Mouse (Mus musculus): ENCODE results near the gene Gys1. TPM values are rescaled to one million over a fixed set of nuclear protein-coding genes. Genes with fewer than 3 reads are reported as not detected.
A peak's percentile ranks its signal among the peaks of the same experiment; 100 is the strongest.
"Not testable (repeated sequence)": the region's sequence is repeated elsewhere in the genome, so short reads cannot be mapped to it uniquely, and the experiment has no call there.

The Gys1 gene
- polyA plus RNA-seq, 1 experiment from 2014 or later, result 39.6 TPM

DNA sequence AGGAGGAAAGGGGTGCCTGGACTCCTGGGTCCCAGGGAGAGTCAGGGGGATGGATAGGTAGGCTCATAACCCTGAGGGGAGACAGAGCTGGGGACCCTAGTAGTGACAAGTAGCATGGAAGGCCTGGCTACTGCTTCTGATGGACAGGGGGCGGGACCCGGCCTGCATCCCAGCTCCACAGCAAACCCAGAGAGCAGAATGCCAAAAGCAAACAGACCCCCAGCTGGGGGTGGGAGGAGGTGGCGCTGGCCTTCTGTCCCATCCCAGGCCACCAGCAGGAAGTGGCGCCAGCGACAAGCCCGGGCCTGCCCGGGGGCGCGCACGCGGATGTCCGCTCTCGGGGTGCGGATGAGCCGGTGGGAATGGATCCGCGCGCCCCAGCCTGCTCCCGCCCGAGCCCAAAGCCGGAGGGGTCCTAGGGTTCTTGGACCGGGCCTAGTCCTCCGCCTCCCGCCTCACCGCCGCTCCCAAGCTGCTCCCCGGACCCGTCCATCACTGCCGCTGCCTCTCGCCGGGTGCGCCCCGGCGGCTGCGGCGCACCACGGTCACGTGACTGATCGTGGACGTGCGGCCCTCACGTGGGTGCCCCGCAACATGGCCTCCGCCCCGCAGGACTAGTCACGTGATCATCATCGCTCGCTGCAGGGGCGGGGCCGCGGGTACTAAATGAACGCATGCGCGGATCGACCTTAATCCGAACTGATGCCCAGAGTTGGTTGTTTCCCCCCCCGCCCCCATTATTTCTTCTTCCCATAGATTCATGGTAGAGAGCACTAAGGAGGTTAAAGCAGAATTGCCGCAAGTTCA is 31.8 kb downstream of the Gys1 start, which contains the start of gene Bax:
TSS of gene Bax (minus strand) at position 616 of the 807 bp plus-strand sequence.
- peak within 1 kb of the TSS; percentile 91 for H3K4me3 ChIP-seq
- no peaks in the 10 kb centered on the region for H3K9me3 ChIP-seq
- no peaks in the 10 kb centered on the region for H3K27me3 ChIP-seq
- H3K36me3 ChIP-seq, result peaks cover 37% of the 10 kb centered on the region
- peak within 1 kb of the TSS; percentile 91 for H3K9ac ChIP-seq
- 0% methylated on average over 58 of the region's 58 CpGs for WGBS
- H3K4me1 ChIP-seq, result peaks cover 21% of the 10 kb centered on the region
- peak within 1 kb of the TSS; percentile 94 for H3K4me2 ChIP-seq
- ATAC-seq (ENCODE audit: insufficient number of reproducible peaks, insufficient read depth, low FRiP score, low TSS enrichment, low read depth), result peak; percentile 71
- H3K27ac ChIP-seq, result peak within 1 kb of the TSS; percentile 28; the same call in 1 of the 2 replicates

DNA sequence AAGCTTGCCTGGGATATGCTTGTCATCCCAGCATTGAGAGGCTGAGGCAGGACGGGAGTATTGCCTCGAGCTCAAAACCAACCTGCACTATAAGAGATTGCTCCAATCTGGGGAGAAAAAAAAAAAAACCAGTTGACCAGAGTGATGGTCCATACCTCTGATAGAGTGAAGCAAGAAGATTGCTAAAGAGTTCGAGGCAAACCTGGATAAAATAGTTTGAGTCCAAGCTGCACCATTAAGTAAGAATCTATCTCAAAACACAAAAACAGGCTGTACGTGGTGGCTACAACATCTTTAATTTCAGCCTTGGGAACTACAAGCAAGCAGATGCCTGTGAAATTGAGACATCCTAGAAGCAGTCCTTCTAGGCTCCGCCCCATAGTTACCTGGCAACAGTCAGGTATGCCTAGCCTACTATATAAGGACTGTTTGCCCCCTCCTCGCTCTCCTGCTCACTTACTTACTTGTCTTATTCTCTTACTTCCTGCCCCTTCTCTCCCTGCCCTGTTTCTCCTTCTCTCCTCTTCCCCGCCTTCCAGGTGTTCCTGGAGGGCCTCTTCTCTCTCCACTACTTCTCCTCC is 32.5 kb downstream of the Gys1 start:
- Histone ChIP-seq H3K9me3 (no peaks in the 10 kb centered on the region), H3K36me3 (peaks cover 32% of the 10 kb centered on the region), H3K27me3 (no peaks in the 10 kb centered on the region), H3K4me2 (peak overlapping the region; percentile 94), H3K4me3 (peak overlapping the region; percentile 91), H3K27ac (no peak overlapping the region; the same call in 1 of the 2 replicates), H3K9ac (peak overlapping the region; percentile 54; the same call in 1 of the 2 replicates), H3K4me1 (peaks cover 17% of the 10 kb centered on the region)
- WGBS, result 27% methylated on average over 7 of the region's 7 CpGs
- ATAC-seq (ENCODE audit: insufficient number of reproducible peaks, insufficient read depth, low FRiP score, low TSS enrichment, low read depth), result peak; percentile 2; the same call in 1 of the 2 replicates

DNA sequence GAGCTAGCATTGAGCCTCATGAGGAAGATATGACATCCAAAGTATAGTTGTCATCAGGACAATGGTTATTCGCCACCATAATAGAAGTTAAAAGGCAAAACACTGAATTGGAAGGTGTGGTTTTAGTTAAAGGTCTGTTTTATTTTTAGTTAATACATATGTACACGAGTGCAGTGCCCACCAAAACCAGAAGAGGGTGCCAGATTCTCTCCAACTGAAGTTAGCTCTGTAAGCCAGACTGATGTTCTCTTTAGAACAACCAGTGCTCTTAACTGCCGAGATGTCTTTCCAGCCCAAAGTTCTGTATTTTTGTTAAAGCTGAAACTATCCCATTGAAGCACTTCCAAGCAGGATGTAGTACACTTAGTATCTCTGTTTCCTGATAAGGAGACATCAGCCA is 36.2 kb downstream of the Gys1 start:
- Histone ChIP-seq H3K4me1 (peaks cover 8% of the 10 kb centered on the region), H3K36me3 (no peaks in the 10 kb centered on the region), H3K4me2 (no peak overlapping the region), H3K9me3 (no peaks in the 10 kb centered on the region), H3K27ac (no peak overlapping the region), H3K4me3 (no peak overlapping the region), H3K27me3 (no peaks in the 10 kb centered on the region), H3K9ac (no peak overlapping the region)
- no peak for ATAC-seq (ENCODE audit: insufficient number of reproducible peaks, insufficient read depth, low FRiP score, low TSS enrichment, low read depth)
- WGBS, result 5% methylated on average over 3 of the region's 3 CpGs

DNA sequence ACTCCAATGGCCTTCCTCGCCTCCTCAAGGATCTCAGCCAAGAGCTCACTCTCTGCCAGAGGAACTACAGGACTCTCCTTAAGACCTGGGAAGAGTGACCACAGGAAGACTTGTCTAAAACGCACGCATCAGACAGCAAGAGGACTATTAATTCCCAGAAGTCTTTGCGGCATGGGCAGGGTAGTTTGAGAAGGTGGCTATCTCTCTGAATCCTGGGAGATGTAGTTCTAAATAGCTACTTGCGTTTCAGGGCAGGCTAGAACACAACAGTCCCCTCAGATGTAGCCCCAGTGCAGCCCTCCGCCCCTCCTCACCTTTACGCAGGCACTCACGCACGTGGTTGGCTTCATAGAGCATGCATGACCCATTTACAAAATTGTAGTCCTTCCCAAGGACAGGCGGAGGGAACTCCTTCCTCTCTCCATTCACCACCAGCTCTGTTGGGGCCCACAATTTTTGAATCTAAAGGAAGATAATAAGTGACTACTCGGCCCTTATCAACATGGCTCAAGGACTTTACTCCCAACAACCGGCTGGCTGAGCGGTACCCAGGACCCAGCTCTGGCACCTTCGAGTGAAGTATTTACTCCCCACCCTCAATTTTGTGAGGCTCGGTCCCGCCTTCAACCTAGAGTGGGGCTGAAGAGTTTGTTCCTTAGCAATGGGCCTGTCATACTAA is 40.8 kb downstream of the Gys1 start:
- ATAC-seq (ENCODE audit: insufficient number of reproducible peaks, insufficient read depth, low FRiP score, low TSS enrichment, low read depth), result no peak
- Histone ChIP-seq H3K9me3 (no peaks in the 10 kb centered on the region), H3K4me3 (peak overlapping the region; percentile 30), H3K27me3 (no peaks in the 10 kb centered on the region), H3K36me3 (no peaks in the 10 kb centered on the region), H3K9ac (peak overlapping the region; percentile 60), H3K27ac (no peak overlapping the region), H3K4me2 (peak overlapping the region; percentile 53), H3K4me1 (0 out of 2 replicates have a peak, but pooled peaks cover 3% of the 10 kb centered on the region)
- WGBS, result 64% methylated on average over 16 of the region's 16 CpGs

DNA sequence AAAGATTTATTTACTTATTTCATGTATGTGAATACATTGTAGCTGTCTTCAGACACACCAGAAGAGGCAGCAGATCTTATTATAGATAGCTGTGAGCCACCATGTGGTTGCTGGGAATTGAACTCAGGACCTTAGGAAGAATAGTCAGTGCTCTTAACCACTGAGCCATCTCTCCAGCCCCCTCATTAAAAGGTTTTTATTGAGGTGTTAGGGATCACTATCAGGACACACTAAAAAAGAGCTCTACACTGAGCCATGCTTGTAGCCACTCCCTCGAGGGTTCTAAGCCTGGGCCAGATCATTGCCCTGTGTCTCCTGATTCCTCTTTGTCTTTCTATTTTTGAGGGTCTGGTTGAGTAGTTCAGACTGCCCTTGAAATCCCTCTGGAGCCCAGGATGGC is 41.8 kb downstream of the Gys1 start:
- no peak for ATAC-seq (ENCODE audit: insufficient number of reproducible peaks, insufficient read depth, low FRiP score, low TSS enrichment, low read depth)
- no peaks in the 10 kb centered on the region for H3K9me3 ChIP-seq
- H3K27me3 ChIP-seq, result no peaks in the 10 kb centered on the region
- H3K4me2 ChIP-seq, result no peak overlapping the region
- H3K9ac ChIP-seq, result no peak overlapping the region
- H3K4me1 ChIP-seq, result 0 out of 2 replicates have a peak, but pooled peaks cover 3% of the 10 kb centered on the region
- no peak overlapping the region for H3K4me3 ChIP-seq
- H3K27ac ChIP-seq, result no peak overlapping the region
- H3K36me3 ChIP-seq, result no peaks in the 10 kb centered on the region
- 37% methylated on average over 1 of the region's 1 CpGs for WGBS

DNA sequence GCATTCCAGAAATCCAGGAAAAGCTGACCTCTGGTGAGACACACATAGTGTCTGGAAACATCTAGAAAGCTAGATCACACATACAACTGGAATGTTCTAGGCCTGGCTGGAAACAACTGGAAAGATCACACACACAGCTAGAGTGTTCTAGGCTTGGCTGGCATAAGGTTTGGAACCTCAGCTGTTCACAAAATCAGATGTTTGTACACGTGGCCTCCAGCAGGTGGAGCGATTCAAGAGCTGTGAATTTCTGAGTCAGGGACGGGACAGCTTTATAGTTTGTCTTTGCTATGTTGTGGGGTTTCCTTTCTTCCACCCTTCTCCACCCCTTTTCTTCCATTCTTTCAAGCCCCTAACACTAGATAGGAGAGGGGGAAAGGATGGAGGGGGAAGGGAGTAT is 42.4 kb downstream of the Gys1 start:
- 9% methylated on average over 3 of the region's 3 CpGs for WGBS
- no peak for ATAC-seq (ENCODE audit: insufficient number of reproducible peaks, insufficient read depth, low FRiP score, low TSS enrichment, low read depth)
- no peak overlapping the region for H3K9ac ChIP-seq
- no peaks in the 10 kb centered on the region for H3K27me3 ChIP-seq
- no peak overlapping the region for H3K4me3 ChIP-seq
- no peaks in the 10 kb centered on the region for H3K36me3 ChIP-seq
- H3K9me3 ChIP-seq, result no peaks in the 10 kb centered on the region
- no peak overlapping the region for H3K4me2 ChIP-seq
- 0 out of 2 replicates have a peak, but pooled peaks cover 3% of the 10 kb centered on the region for H3K4me1 ChIP-seq
- H3K27ac ChIP-seq, result 0 out of 2 replicates have a peak overlapping the region, but pooled peaks have one; percentile 22

DNA sequence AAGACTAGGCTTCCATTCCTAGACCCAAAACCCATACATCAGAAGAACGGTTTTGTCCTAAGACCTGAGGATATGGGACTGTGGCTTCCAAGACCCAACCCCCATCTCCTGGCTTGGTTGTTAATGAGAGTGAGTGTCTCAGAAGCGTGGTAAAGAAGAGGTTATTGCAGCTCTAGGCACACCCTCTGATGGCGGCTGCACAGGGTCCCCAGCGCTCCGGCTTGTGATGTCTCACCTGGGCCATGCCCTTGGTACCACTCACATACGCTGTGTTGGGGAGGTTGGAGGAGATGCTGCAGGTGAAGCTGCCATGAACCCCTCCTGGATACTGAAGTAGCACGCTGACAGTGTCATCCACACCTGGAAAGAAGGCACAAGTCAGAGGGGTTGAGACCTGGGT is 44.1 kb downstream of the Gys1 start:
- H3K27ac ChIP-seq, result no peak overlapping the region
- no peak overlapping the region for H3K9ac ChIP-seq
- H3K9me3 ChIP-seq, result no peaks in the 10 kb centered on the region
- 95% methylated on average over 7 of the region's 7 CpGs for WGBS
- no peak overlapping the region for H3K4me2 ChIP-seq
- ATAC-seq (ENCODE audit: insufficient number of reproducible peaks, insufficient read depth, low FRiP score, low TSS enrichment, low read depth), result no peak
- H3K4me3 ChIP-seq, result no peak overlapping the region
- no peaks in the 10 kb centered on the region for H3K27me3 ChIP-seq
- no peaks in the 10 kb centered on the region for H3K36me3 ChIP-seq
- 0 out of 2 replicates have a peak, but pooled peaks cover 3% of the 10 kb centered on the region for H3K4me1 ChIP-seq

DNA sequence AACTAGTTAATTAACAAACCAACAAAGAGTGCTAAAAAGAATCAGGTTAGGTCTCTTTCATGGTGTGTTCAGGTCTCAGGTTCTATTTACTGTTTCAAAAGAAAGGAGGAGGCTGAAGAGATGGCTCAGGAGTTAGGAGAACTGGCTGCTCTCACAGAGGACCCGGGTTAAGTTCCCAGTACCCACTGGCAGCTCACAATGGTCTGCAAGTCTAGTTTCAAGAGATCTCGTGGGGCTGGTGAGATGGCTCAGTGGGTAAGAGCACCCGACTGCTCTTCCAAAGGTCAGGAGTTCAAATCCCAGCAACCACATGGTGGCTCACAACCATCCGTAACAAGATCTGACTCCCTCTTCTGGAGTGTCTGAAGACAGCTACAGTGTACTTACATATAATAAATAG is 45.7 kb downstream of the Gys1 start:
- not testable (repeated sequence) for ATAC-seq (ENCODE audit: insufficient number of reproducible peaks, insufficient read depth, low FRiP score, low TSS enrichment, low read depth); H3K27me3 ChIP-seq; H3K4me1 ChIP-seq; H3K9ac ChIP-seq; H3K27ac ChIP-seq; H3K4me3 ChIP-seq; H3K9me3 ChIP-seq; H3K4me2 ChIP-seq; H3K36me3 ChIP-seq
- WGBS, result 80% methylated on average over 4 of the region's 4 CpGs

DNA sequence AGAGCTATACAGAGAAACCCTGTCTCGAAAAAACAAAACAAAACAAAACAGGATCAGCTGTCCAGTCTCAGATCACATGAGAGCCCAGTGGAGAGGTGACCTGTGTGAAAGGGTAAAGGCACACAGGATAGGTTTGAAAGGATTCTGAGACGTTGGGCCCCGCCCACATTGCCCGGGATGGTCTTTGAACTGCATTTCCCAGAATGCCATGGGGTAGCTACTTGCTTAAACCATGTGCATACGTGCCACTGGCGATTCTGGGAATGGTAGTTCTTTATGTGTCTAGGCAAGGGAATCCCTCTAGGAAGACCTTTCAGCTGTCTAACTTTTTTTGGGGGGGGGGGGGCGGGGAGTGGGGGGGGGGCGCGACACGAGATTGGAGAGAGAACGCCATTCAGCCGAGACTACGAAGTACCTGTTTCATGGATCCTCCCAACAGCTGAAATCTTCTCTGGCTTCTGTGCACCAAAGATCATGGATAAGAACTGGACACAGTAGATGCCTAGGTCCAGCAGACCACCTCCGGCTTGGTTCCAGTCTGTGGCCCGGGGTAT is 46.8 kb downstream of the Gys1 start, which contains the start of gene Tulp2:
TSS of gene Tulp2 (plus strand) at position 504 of the 554 bp plus-strand sequence.
- no peak within 1 kb of the TSS for H3K4me3 ChIP-seq
- no peak for ATAC-seq (ENCODE audit: insufficient number of reproducible peaks, insufficient read depth, low FRiP score, low TSS enrichment, low read depth)
- no peaks in the 10 kb centered on the region for H3K9me3 ChIP-seq
- no peaks in the 10 kb centered on the region for H3K4me1 ChIP-seq
- H3K27me3 ChIP-seq, result no peaks in the 10 kb centered on the region
- WGBS, result 55% methylated on average over 15 of the region's 15 CpGs
- no peak within 1 kb of the TSS for H3K9ac ChIP-seq
- H3K36me3 ChIP-seq, result no peaks in the 10 kb centered on the region
- no peak within 1 kb of the TSS for H3K27ac ChIP-seq
- H3K4me2 ChIP-seq, result no peak within 1 kb of the TSS

DNA sequence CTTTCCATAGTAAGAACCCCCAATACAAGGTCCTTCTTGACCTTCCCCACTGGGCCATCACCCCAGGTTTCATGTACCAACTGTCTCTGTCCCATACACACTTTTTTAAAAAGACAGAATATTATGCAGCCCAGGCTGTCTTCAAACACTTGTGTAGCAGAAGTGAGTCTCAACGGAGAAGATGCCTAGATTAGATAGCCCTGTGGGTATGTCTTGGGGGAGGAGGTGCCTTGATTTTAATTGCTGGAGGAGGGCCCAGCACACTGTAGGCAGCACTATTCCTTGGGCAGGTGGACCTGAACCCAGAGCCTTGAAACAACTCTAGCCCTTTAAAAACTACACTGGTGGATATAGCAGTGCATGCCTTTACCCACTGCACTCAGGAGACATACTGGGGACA is 47.5 kb downstream of the Gys1 start:
- H3K9ac ChIP-seq, result no peak overlapping the region
- H3K27ac ChIP-seq, result no peak overlapping the region
- no peaks in the 10 kb centered on the region for H3K36me3 ChIP-seq
- H3K4me1 ChIP-seq, result no peaks in the 10 kb centered on the region
- WGBS, result 81% methylated on average over 1 of the region's 1 CpGs
- no peak overlapping the region for H3K4me3 ChIP-seq
- no peaks in the 10 kb centered on the region for H3K9me3 ChIP-seq
- no peak for ATAC-seq (ENCODE audit: insufficient number of reproducible peaks, insufficient read depth, low FRiP score, low TSS enrichment, low read depth)
- no peaks in the 10 kb centered on the region for H3K27me3 ChIP-seq
- no peak overlapping the region for H3K4me2 ChIP-seq

DNA sequence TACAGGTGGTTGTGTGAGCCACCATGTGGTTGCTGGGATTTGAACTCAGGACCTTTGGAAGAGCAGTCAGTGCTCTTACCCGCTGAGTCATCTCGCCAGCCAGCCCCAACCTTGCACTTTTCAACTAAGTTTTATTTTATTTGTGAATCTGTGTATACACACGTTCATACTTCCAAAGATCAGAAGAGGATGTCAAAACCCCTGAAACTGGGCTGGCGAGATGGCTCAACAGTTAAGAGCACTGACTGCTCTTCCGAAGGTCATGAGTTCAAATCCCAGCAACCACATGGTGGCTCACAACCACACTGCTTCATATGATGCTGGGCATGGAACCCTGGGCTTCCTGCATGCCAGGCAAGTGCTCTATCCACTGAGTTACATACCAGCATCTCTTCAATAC is 50.3 kb downstream of the Gys1 start:
- H3K4me1 ChIP-seq, result peaks cover 14% of the 10 kb centered on the region; the same call in 1 of the 2 replicates
- not testable (repeated sequence) for ATAC-seq (ENCODE audit: insufficient number of reproducible peaks, insufficient read depth, low FRiP score, low TSS enrichment, low read depth); H3K36me3 ChIP-seq; H3K9ac ChIP-seq; H3K27ac ChIP-seq; H3K27me3 ChIP-seq; H3K4me2 ChIP-seq; H3K4me3 ChIP-seq; H3K9me3 ChIP-seq
- WGBS, result 89% methylated on average over 5 of the region's 5 CpGs
